Mouse (Mus musculus): ENCODE results near the gene Slc6a16. TPM values are rescaled to one million over a fixed set of nuclear protein-coding genes. Genes with fewer than 3 reads are reported as not detected.

Slc6a16 gene
- polyA plus RNA-seq (2014; fragmentation: Illumina TruSeq; extraction: RNeasy Lipid Tissue Mini Kit (QIAGEN cat#74804); ENCODE audit: low read depth, low replicate concordance) = 10.2 TPM

GRCm38 (mm10) chr7:45240633-45241388, at the start of gene Slc6a16:
TSS of gene Slc6a16 (plus strand) at chr7:45241085.

GRCm38 (mm10) chr7:45204380-45205143, 36.3 kb upstream of the Slc6a16 start, which contains the start of gene Ccdc155:
TSS of gene Ccdc155 (minus strand) at chr7:45204892.

GRCm38 (mm10) chr7:45211851-45212251, 29.0 kb upstream of the Slc6a16 start, which contains the start of gene Dkkl1:
TSS of gene Dkkl1 (minus strand) at chr7:45212147.

GRCm38 (mm10) chr7:45215673-45216441, 25.0 kb upstream of the Slc6a16 start, which contains the start of gene Tead2:
TSS of gene Tead2 (plus strand) at chr7:45215753.

GRCm38 (mm10) chr7:45238723-45239496, 2.0 kb upstream of the Slc6a16 start, which contains the start of gene Cd37:
TSS of gene Cd37 (minus strand) at chr7:45239115.

GRCm38 (mm10) chr7:45277136-45277760, 36.4 kb downstream of the Slc6a16 start, which contains the start of gene Slc6a21:
TSS of gene Slc6a21 (plus strand) at chr7:45277513.

Other genes starting within 250 kb of the Slc6a16 start
- 18.4 TPM for gene Irf3, start 243.4 kb upstream of the Slc6a16 start, polyA plus RNA-seq (2014; fragmentation: Illumina TruSeq; extraction: RNeasy Lipid Tissue Mini Kit (QIAGEN cat#74804); ENCODE audit: low read depth, low replicate concordance)
- 1.5 TPM for gene Bcl2l12, start 242.4 kb upstream of the Slc6a16 start, polyA plus RNA-seq (2014; fragmentation: Illumina TruSeq; extraction: RNeasy Lipid Tissue Mini Kit (QIAGEN cat#74804); ENCODE audit: low read depth, low replicate concordance)
- gene Scaf1, start 224.7 kb upstream of the Slc6a16 start, polyA plus RNA-seq (2014; fragmentation: Illumina TruSeq; extraction: RNeasy Lipid Tissue Mini Kit (QIAGEN cat#74804); ENCODE audit: low read depth, low replicate concordance) = 3.3 TPM
- gene Rras, start 223.1 kb upstream of the Slc6a16 start, polyA plus RNA-seq (2014; fragmentation: Illumina TruSeq; extraction: RNeasy Lipid Tissue Mini Kit (QIAGEN cat#74804); ENCODE audit: low read depth, low replicate concordance) = 1.8 TPM
- 0.24 TPM for gene Prr12, start 188.2 kb upstream of the Slc6a16 start, polyA plus RNA-seq (2014; fragmentation: Illumina TruSeq; extraction: RNeasy Lipid Tissue Mini Kit (QIAGEN cat#74804); ENCODE audit: low read depth, low replicate concordance)
- gene Nosip, start 178.7 kb upstream of the Slc6a16 start, polyA plus RNA-seq (2014; fragmentation: Illumina TruSeq; extraction: RNeasy Lipid Tissue Mini Kit (QIAGEN cat#74804); ENCODE audit: low read depth, low replicate concordance) = 4.6 TPM
- 2.7 TPM for gene Prrg2, start 178.4 kb upstream of the Slc6a16 start, polyA plus RNA-seq (2014; fragmentation: Illumina TruSeq; extraction: RNeasy Lipid Tissue Mini Kit (QIAGEN cat#74804); ENCODE audit: low read depth, low replicate concordance)
- not detected for gene Rcn3, start 148.9 kb upstream of the Slc6a16 start, polyA plus RNA-seq (2014; fragmentation: Illumina TruSeq; extraction: RNeasy Lipid Tissue Mini Kit (QIAGEN cat#74804); ENCODE audit: low read depth, low replicate concordance)
- gene Fcgrt, start 137.2 kb upstream of the Slc6a16 start, polyA plus RNA-seq (2014; fragmentation: Illumina TruSeq; extraction: RNeasy Lipid Tissue Mini Kit (QIAGEN cat#74804); ENCODE audit: low read depth, low replicate concordance) = 1.4 TPM
- gene Rps11, start 116.6 kb upstream of the Slc6a16 start, polyA plus RNA-seq (2014; fragmentation: Illumina TruSeq; extraction: RNeasy Lipid Tissue Mini Kit (QIAGEN cat#74804); ENCODE audit: low read depth, low replicate concordance) = 157 TPM
- gene Rpl13a, start 112.3 kb upstream of the Slc6a16 start, polyA plus RNA-seq (2014; fragmentation: Illumina TruSeq; extraction: RNeasy Lipid Tissue Mini Kit (QIAGEN cat#74804); ENCODE audit: low read depth, low replicate concordance) = 133 TPM
- gene Gm45713, start 104.9 kb upstream of the Slc6a16 start, polyA plus RNA-seq (2014; fragmentation: Illumina TruSeq; extraction: RNeasy Lipid Tissue Mini Kit (QIAGEN cat#74804); ENCODE audit: low read depth, low replicate concordance) = not detected
- gene Flt3l, start 104.7 kb upstream of the Slc6a16 start, polyA plus RNA-seq (2014; fragmentation: Illumina TruSeq; extraction: RNeasy Lipid Tissue Mini Kit (QIAGEN cat#74804); ENCODE audit: low read depth, low replicate concordance) = 1.5 TPM
- 10.2 TPM for gene Pih1d1, start 86.8 kb upstream of the Slc6a16 start, polyA plus RNA-seq (2014; fragmentation: Illumina TruSeq; extraction: RNeasy Lipid Tissue Mini Kit (QIAGEN cat#74804); ENCODE audit: low read depth, low replicate concordance)
- 1.1 TPM for gene Aldh16a1, start 86.5 kb upstream of the Slc6a16 start, polyA plus RNA-seq (2014; fragmentation: Illumina TruSeq; extraction: RNeasy Lipid Tissue Mini Kit (QIAGEN cat#74804); ENCODE audit: low read depth, low replicate concordance)
- gene Slc17a7, start 77.1 kb upstream of the Slc6a16 start, polyA plus RNA-seq (2014; fragmentation: Illumina TruSeq; extraction: RNeasy Lipid Tissue Mini Kit (QIAGEN cat#74804); ENCODE audit: low read depth, low replicate concordance) = 2.7 TPM
- gene Gfy, start 61.5 kb upstream of the Slc6a16 start, polyA plus RNA-seq (2014; fragmentation: Illumina TruSeq; extraction: RNeasy Lipid Tissue Mini Kit (QIAGEN cat#74804); ENCODE audit: low read depth, low replicate concordance) = 3.5 TPM
- not detected for gene Pth2, start 60.1 kb upstream of the Slc6a16 start, polyA plus RNA-seq (2014; fragmentation: Illumina TruSeq; extraction: RNeasy Lipid Tissue Mini Kit (QIAGEN cat#74804); ENCODE audit: low read depth, low replicate concordance)
- 0.49 TPM for gene Ccdc155, start 36.2 kb upstream of the Slc6a16 start, polyA plus RNA-seq (2014; fragmentation: Illumina TruSeq; extraction: RNeasy Lipid Tissue Mini Kit (QIAGEN cat#74804); ENCODE audit: low read depth, low replicate concordance)
- gene Dkkl1, start 28.9 kb upstream of the Slc6a16 start, polyA plus RNA-seq (2014; fragmentation: Illumina TruSeq; extraction: RNeasy Lipid Tissue Mini Kit (QIAGEN cat#74804); ENCODE audit: low read depth, low replicate concordance) = 186 TPM
- gene Tead2, start 25.3 kb upstream of the Slc6a16 start, polyA plus RNA-seq (2014; fragmentation: Illumina TruSeq; extraction: RNeasy Lipid Tissue Mini Kit (QIAGEN cat#74804); ENCODE audit: low read depth, low replicate concordance) = 2.0 TPM
- gene Cd37, start 2.0 kb upstream of the Slc6a16 start, polyA plus RNA-seq (2014; fragmentation: Illumina TruSeq; extraction: RNeasy Lipid Tissue Mini Kit (QIAGEN cat#74804); ENCODE audit: low read depth, low replicate concordance) = 0.70 TPM
- 50.8 TPM for gene Slc6a21, start 36.4 kb downstream of the Slc6a16 start, polyA plus RNA-seq (2014; fragmentation: Illumina TruSeq; extraction: RNeasy Lipid Tissue Mini Kit (QIAGEN cat#74804); ENCODE audit: low read depth, low replicate concordance)
- 0.74 TPM for gene Trpm4, start 92.7 kb downstream of the Slc6a16 start, polyA plus RNA-seq (2014; fragmentation: Illumina TruSeq; extraction: RNeasy Lipid Tissue Mini Kit (QIAGEN cat#74804); ENCODE audit: low read depth, low replicate concordance)
- 0.08 TPM for gene Hrc, start 94.2 kb downstream of the Slc6a16 start, polyA plus RNA-seq (2014; fragmentation: Illumina TruSeq; extraction: RNeasy Lipid Tissue Mini Kit (QIAGEN cat#74804); ENCODE audit: low read depth, low replicate concordance)
- not detected for gene Ppfia3, start 125.9 kb downstream of the Slc6a16 start, polyA plus RNA-seq (2014; fragmentation: Illumina TruSeq; extraction: RNeasy Lipid Tissue Mini Kit (QIAGEN cat#74804); ENCODE audit: low read depth, low replicate concordance)
- 0.39 TPM for gene Lin7b, start 129.5 kb downstream of the Slc6a16 start, polyA plus RNA-seq (2014; fragmentation: Illumina TruSeq; extraction: RNeasy Lipid Tissue Mini Kit (QIAGEN cat#74804); ENCODE audit: low read depth, low replicate concordance)
- gene Snrnp70, start 154.7 kb downstream of the Slc6a16 start, polyA plus RNA-seq (2014; fragmentation: Illumina TruSeq; extraction: RNeasy Lipid Tissue Mini Kit (QIAGEN cat#74804); ENCODE audit: low read depth, low replicate concordance) = 109 TPM
- not detected for gene Kcna7, start 164.6 kb downstream of the Slc6a16 start, polyA plus RNA-seq (2014; fragmentation: Illumina TruSeq; extraction: RNeasy Lipid Tissue Mini Kit (QIAGEN cat#74804); ENCODE audit: low read depth, low replicate concordance)
- 0.43 TPM for gene Ntf5, start 172.6 kb downstream of the Slc6a16 start, polyA plus RNA-seq (2014; fragmentation: Illumina TruSeq; extraction: RNeasy Lipid Tissue Mini Kit (QIAGEN cat#74804); ENCODE audit: low read depth, low replicate concordance)
- 0.36 TPM for gene Lhb, start 179.7 kb downstream of the Slc6a16 start, polyA plus RNA-seq (2014; fragmentation: Illumina TruSeq; extraction: RNeasy Lipid Tissue Mini Kit (QIAGEN cat#74804); ENCODE audit: low read depth, low replicate concordance)
- gene Gys1, start 193.8 kb downstream of the Slc6a16 start, polyA plus RNA-seq (2014; fragmentation: Illumina TruSeq; extraction: RNeasy Lipid Tissue Mini Kit (QIAGEN cat#74804); ENCODE audit: low read depth, low replicate concordance) = 0.24 TPM
- 7.8 TPM for gene Ruvbl2, start 197.0 kb downstream of the Slc6a16 start, polyA plus RNA-seq (2014; fragmentation: Illumina TruSeq; extraction: RNeasy Lipid Tissue Mini Kit (QIAGEN cat#74804); ENCODE audit: low read depth, low replicate concordance)
- 0.38 TPM for gene Ftl1, start 218.8 kb downstream of the Slc6a16 start, polyA plus RNA-seq (2014; fragmentation: Illumina TruSeq; extraction: RNeasy Lipid Tissue Mini Kit (QIAGEN cat#74804); ENCODE audit: low read depth, low replicate concordance)
- 0.29 TPM for gene Bax, start 225.8 kb downstream of the Slc6a16 start, polyA plus RNA-seq (2014; fragmentation: Illumina TruSeq; extraction: RNeasy Lipid Tissue Mini Kit (QIAGEN cat#74804); ENCODE audit: low read depth, low replicate concordance)
- 121 TPM for gene Tulp2, start 240.8 kb downstream of the Slc6a16 start, polyA plus RNA-seq (2014; fragmentation: Illumina TruSeq; extraction: RNeasy Lipid Tissue Mini Kit (QIAGEN cat#74804); ENCODE audit: low read depth, low replicate concordance)
- gene Gm45808, start 245.7 kb downstream of the Slc6a16 start, polyA plus RNA-seq (2014; fragmentation: Illumina TruSeq; extraction: RNeasy Lipid Tissue Mini Kit (QIAGEN cat#74804); ENCODE audit: low read depth, low replicate concordance) = not detected
- 6.7 TPM for gene Dhdh, start 247.7 kb downstream of the Slc6a16 start, polyA plus RNA-seq (2014; fragmentation: Illumina TruSeq; extraction: RNeasy Lipid Tissue Mini Kit (QIAGEN cat#74804); ENCODE audit: low read depth, low replicate concordance)